Mouse (Mus musculus) hindbrain, embryonic 15.5 days (tissue): ENCODE data around the gene Cdc14b. TPM values are rescaled to one million over a fixed set of nuclear protein-coding genes. Genes with fewer than 3 reads are reported as not detected.

Experiments used
- ATAC-seq: fragments of 200-750 bp; cut with Nextera tagmentation; 2 replicates; pipeline ENCODE4 v1.8.0; 2017; ENCODE audit warnings: low read depth, moderate number of reproducible peaks, moderate TSS enrichment; ENCODE audit not compliant: low FRiP score
- H3K27ac ChIP-seq: fragments of 300-500 bp; sonication (generic); replicated peaks from 2 replicates; pipeline ENCODE4 v1.5.1; 2015; ENCODE audit warnings: mild to moderate bottlenecking, inconsistent platforms
- H3K27me3 ChIP-seq: fragments of 300-500 bp; sonication (generic); 2 replicates; pipeline ENCODE4 v1.6.1; 2015; ENCODE audit warnings: control low read depth, inconsistent platforms
- H3K36me3 ChIP-seq: fragments of 300-500 bp; sonication (generic); 2 replicates; pipeline ENCODE4 v1.6.1; 2015; ENCODE audit warnings: control low read depth, inconsistent platforms
- H3K4me1 ChIP-seq: fragments of 300-500 bp; sonication (generic); replicated peaks from 2 replicates; pipeline ENCODE4 v1.6.1; 2015; ENCODE audit warnings: control low read depth, inconsistent platforms
- H3K4me2 ChIP-seq: fragments of 300-500 bp; sonication (generic); 2 replicates; pipeline ENCODE4 v1.6.1; 2015; ENCODE audit warnings: moderate library complexity, mild to moderate bottlenecking, inconsistent platforms
- H3K4me3 ChIP-seq: fragments of 300-500 bp; sonication (generic); 2 replicates; pipeline ENCODE4 v1.5.1; 2015; ENCODE audit warnings: mild to moderate bottlenecking, inconsistent platforms
- H3K9ac ChIP-seq: fragments of 300-500 bp; sonication (generic); 2 replicates; pipeline ENCODE4 v1.6.1; 2015; ENCODE audit warnings: inconsistent platforms
- H3K9me3 ChIP-seq: fragments of 300-500 bp; sonication (generic); 2 replicates; pipeline ENCODE4 v1.6.1; 2016; ENCODE audit warnings: control low read depth, inconsistent platforms
- WGBS: fragments of 180-500 bp; shearing (Covaris S2); methylation state at CpG from one replicate; pipeline ENCODE4 v1.1.7; 2015; 5-methylcytosine and 5-hydroxymethylcytosine counted together
- polyA plus RNA-seq: library from polyadenylated mRNA; unstranded; fragments of >200 nt; fragmentation: Nextera tagmentation; extraction: Ambion mirVana; gene quantifications from 2 replicates; pipeline ENCODE4 v1.2.1, GENCODE M21; 2015

Gene Cdc14b
- polyA plus RNA-seq, 1 experiment from 2014 or later: 3.3 TPM

DNA sequence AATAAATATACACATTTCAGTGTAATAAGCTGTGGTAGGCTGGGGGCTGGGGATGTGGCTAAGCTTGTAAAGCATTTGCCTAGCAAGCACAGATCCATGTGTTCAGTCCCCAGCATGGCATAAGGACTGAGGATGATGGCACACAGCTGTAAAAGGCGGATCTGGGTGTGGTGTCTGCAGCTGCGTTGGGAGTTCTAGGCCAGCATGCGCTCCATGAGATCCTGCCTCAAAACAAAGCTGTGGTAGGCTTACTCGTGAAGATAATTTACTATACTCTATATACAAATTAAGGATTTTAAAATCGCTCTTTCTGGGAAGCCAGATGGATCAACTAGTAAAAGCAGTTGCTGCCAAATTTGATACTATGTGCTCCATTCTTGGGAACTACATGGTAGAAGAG lies 60.2 kb downstream of the Cdc14b start:
- no peak for ATAC-seq
- H3K27me3 ChIP-seq: no peaks in the 10 kb centered on the region
- H3K4me1 ChIP-seq: no peaks in the 10 kb centered on the region
- H3K9ac ChIP-seq: no peak overlapping the region
- H3K4me2 ChIP-seq: no peak overlapping the region
- WGBS: 95% methylated on average over 5 of the region's 5 CpGs
- H3K9me3 ChIP-seq: no peaks in the 10 kb centered on the region
- H3K36me3 ChIP-seq: no peaks in the 10 kb centered on the region
- no peak overlapping the region for H3K4me3 ChIP-seq
- H3K27ac ChIP-seq: no peak overlapping the region

DNA sequence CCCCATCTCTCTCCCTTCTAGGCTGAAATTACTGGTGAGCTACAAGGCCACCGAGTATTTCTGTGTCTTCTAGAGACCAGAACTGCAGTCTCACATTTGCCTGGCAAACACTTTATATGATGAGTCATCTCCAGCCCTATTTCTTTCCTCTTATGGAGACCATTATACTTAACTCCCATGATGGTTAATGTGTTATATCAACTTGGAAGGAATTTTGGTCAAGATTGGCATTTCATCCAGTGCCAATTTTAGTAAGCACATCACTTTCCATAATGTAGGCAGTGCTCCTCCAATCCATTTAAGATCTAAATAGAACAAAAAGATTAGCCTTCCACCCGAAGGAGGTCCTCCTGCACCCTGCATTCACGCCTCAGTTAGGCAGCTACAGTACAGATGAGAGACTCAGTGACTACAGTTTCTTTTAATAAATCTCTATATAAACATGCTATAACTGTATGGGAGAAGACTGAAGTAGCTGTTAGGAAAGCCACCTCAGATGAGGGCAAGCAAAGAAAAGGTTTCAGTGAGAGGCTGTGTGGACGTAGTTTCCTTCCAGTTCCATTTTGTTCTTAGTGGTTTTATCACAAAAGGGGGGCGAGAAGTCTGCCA lies 63.0 kb downstream of the Cdc14b start:
- H3K9ac ChIP-seq: no peak overlapping the region
- H3K4me1 ChIP-seq: no peaks in the 10 kb centered on the region
- H3K4me3 ChIP-seq: no peak overlapping the region
- 0 out of 2 replicates have a peak, but pooled peaks cover 3% of the 10 kb centered on the region for H3K36me3 ChIP-seq
- H3K27me3 ChIP-seq: no peaks in the 10 kb centered on the region
- 92% methylated on average over 5 of the region's 5 CpGs for WGBS
- no peak for ATAC-seq
- no peaks in the 10 kb centered on the region for H3K9me3 ChIP-seq
- H3K4me2 ChIP-seq: no peak overlapping the region
- no peak overlapping the region for H3K27ac ChIP-seq

DNA sequence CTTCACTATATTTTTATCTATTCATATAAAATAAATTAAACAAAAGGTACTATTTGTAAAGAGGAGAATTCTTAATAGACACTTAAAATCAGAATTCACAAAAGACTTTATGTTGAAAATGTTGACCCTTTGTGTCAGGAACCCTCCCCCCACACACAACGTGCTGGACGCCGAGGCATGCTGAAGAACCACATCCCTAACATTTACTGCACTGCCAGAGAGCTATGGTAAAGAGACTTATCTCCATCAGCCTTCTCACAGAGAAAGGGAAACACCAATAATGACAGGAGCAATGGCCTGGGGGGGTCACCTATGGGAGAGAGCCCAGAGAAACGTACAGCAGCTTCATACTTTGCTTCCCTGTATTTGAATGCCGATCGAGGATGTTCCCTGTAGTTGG lies 66.9 kb downstream of the Cdc14b start:
- Histone ChIP-seq H3K4me3 (no peak overlapping the region), H3K4me1 (no peaks in the 10 kb centered on the region), H3K36me3 (0 out of 2 replicates have a peak, but pooled peaks cover 3% of the 10 kb centered on the region), H3K4me2 (no peak overlapping the region), H3K27me3 (no peaks in the 10 kb centered on the region), H3K9ac (no peak overlapping the region), H3K9me3 (no peaks in the 10 kb centered on the region), H3K27ac (no peak overlapping the region)
- no peak for ATAC-seq
- 89% methylated on average over 6 of the region's 6 CpGs for WGBS

DNA sequence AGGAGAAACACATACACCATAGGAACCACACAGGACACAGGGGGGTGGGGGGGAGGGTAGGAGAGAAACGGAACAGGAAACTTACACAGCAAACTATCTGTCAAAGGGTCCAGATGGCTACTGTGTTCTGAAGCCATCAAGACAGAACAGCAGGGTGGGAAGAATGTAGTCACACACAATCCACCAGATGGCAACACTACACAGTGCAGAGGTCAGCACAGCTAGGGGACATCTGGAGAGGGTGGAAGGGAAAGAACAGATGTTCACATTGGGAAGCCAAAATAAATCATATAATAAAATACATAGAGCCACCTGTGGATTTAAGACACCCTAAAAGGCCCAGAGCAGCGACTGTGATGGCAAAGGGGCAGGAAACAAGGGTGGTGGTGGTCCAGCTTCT lies 69.9 kb downstream of the Cdc14b start:
- Histone ChIP-seq H3K27me3 (no peaks in the 10 kb centered on the region), H3K4me2 (no peak overlapping the region), H3K36me3 (0 out of 2 replicates have a peak, but pooled peaks cover 3% of the 10 kb centered on the region), H3K9ac (no peak overlapping the region), H3K4me3 (no peak overlapping the region), H3K4me1 (no peaks in the 10 kb centered on the region), H3K27ac (no peak overlapping the region), H3K9me3 (no peaks in the 10 kb centered on the region)
- WGBS: 53% methylated on average over 2 of the region's 2 CpGs
- 0 out of 2 replicates have a peak, but pooled peaks have one; percentile 74 for ATAC-seq

DNA sequence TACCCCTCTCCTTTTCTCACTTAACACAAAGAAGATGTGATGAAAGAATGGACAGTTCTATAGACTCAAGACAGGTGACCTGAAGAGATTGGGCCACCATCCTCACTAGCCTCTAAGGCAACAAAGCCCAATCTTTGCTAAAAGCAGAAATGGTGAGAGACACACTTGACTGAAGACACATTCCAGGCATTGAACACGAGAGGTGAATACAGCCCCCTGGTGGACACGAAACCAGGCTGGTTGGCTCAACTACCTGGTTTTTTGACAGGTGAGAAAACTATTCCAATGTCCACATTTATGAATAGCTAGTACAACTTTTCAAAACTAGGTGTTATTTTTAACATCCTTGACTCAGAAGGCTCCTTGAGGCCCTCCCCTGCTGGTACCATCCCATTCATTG lies 70.4 kb downstream of the Cdc14b start:
- H3K9ac ChIP-seq: no peak overlapping the region
- H3K9me3 ChIP-seq: no peaks in the 10 kb centered on the region
- H3K4me2 ChIP-seq: no peak overlapping the region
- H3K4me1 ChIP-seq: no peaks in the 10 kb centered on the region
- 76% methylated on average over 2 of the region's 2 CpGs for WGBS
- no peak for ATAC-seq
- H3K4me3 ChIP-seq: no peak overlapping the region
- no peak overlapping the region for H3K27ac ChIP-seq
- H3K27me3 ChIP-seq: no peaks in the 10 kb centered on the region
- 0 out of 2 replicates have a peak, but pooled peaks cover 3% of the 10 kb centered on the region for H3K36me3 ChIP-seq

DNA sequence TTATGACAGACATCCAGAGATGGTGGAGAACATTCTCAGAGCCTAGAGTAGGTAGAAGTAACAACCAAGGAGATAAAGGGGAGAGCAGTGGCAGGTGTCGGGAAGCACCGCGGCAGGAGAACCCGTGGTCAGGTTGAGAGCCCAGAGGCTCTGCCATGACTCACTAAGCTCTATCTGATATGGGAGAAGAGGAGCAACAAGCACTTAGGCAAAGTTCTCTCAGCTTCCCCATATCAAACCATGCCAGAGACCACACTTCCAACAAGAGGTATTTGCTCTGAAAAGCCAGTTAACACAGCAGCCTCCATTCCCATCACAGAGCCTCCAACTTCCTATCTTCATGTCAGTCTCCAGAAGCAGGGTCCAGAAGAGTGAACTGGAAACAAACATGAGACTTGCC lies 74.2 kb downstream of the Cdc14b start:
- no peaks in the 10 kb centered on the region for H3K9me3 ChIP-seq
- no peak overlapping the region for H3K9ac ChIP-seq
- ATAC-seq: no peak

DNA sequence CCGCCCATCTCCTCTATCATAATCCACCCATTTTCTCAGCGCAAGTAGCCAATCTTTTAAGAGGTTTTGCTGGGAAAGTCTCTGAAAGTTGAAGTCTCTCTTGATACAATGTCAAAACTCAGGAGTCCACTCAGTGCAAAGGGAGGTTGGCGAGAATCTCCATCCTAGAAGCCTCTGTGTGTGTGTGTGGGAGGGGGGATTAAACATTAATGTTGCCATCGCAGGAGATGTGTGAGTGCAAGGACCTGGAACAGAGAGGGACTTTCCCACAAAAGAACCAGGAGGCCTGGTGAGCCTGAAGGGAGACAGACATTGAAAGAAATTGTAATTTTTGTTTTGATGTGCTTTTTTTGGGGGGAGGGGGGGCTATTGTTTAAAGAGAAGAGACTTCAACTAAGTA lies 76.8 kb downstream of the Cdc14b start:
- Histone ChIP-seq H3K4me3 (no peak overlapping the region), H3K36me3 (no peaks in the 10 kb centered on the region), H3K4me1 (no peaks in the 10 kb centered on the region), H3K27ac (no peak overlapping the region), H3K9me3 (no peaks in the 10 kb centered on the region), H3K9ac (no peak overlapping the region), H3K4me2 (no peak overlapping the region), H3K27me3 (no peaks in the 10 kb centered on the region)
- no peak for ATAC-seq
- 90% methylated on average over 4 of the region's 4 CpGs for WGBS

More for the DNA sequence above, 74.2 kb downstream of the Cdc14b start:
- no peaks in the 10 kb centered on the region for H3K27me3 ChIP-seq
- H3K27ac ChIP-seq: no peak overlapping the region
- WGBS: 97% methylated on average over 4 of the region's 4 CpGs
- no peaks in the 10 kb centered on the region for H3K36me3 ChIP-seq
- H3K4me1 ChIP-seq: no peaks in the 10 kb centered on the region
- no peak overlapping the region for H3K4me2 ChIP-seq
- no peak overlapping the region for H3K4me3 ChIP-seq

DNA sequence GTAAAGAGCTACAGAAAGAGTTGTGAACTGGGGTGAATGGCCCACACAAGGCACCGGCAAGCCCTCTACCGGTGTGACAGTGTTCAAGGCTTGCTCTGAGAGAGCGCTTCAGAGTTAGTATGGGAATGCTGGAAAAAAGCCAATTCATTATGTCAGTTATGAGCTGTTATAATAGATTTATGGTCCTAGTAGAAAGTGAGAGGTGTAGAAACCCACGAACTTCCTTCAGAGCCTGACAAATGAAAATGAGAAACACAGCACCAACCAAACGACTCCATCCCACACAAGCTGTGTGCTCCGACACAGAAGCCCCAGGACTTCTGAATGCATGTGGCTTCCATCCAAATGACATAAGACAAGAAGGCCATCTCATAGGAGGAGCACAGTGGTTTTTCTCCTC lies 77.2 kb downstream of the Cdc14b start:
- H3K27ac ChIP-seq: no peak overlapping the region
- no peaks in the 10 kb centered on the region for H3K27me3 ChIP-seq
- ATAC-seq: no peak
- H3K36me3 ChIP-seq: no peaks in the 10 kb centered on the region
- 89% methylated on average over 6 of the region's 6 CpGs for WGBS
- H3K4me3 ChIP-seq: no peak overlapping the region
- H3K4me1 ChIP-seq: no peaks in the 10 kb centered on the region
- H3K9me3 ChIP-seq: no peaks in the 10 kb centered on the region
- no peak overlapping the region for H3K9ac ChIP-seq
- H3K4me2 ChIP-seq: no peak overlapping the region

DNA sequence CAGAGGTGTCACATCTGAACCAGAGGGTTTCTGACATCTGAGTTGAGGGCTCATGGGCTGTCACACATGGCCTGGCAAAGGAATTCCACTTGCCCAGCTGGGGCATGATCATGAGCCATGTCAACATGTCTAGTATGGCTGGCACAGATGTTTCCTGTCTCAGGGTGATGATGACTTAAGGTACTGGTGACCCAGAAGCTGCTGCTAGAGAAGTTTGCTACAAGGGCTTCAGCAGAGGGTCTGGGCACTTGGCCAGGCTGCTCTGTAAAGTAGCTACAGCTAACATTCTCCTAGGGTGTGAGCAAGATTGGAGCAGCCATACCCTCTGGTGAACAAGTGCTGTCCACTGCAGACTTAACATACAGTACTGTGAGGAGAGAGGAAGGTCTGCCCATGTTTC lies 88.0 kb downstream of the Cdc14b start:
- ATAC-seq: no peak
- no peak overlapping the region for H3K4me3 ChIP-seq
- H3K9ac ChIP-seq: no peak overlapping the region
- no peaks in the 10 kb centered on the region for H3K27me3 ChIP-seq
- no peaks in the 10 kb centered on the region for H3K9me3 ChIP-seq
- H3K27ac ChIP-seq: no peak overlapping the region
- peaks cover 49% of the 10 kb centered on the region for H3K36me3 ChIP-seq
- no peaks in the 10 kb centered on the region for H3K4me1 ChIP-seq
- H3K4me2 ChIP-seq: no peak overlapping the region

DNA sequence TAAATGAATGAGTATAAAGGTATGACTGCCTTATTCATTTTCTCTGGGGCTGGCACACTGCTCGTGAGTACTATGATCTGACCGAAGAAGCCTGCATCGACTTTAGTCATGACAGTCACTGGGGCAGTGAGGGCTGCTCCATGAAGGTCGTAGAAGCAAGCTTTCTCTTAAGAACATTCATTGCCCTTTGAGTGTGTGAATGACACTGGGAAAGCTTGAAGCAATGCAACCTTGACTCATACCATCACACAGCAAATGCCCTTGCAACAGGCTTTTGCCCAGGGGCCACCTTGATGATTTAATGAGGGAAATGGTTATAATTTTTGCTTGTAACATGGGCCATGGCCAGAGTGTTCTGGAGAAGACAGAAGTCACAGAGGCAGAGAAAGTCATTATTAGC lies 88.6 kb downstream of the Cdc14b start:
- H3K27me3 ChIP-seq: no peaks in the 10 kb centered on the region
- 91% methylated on average over 4 of the region's 4 CpGs for WGBS

DNA sequence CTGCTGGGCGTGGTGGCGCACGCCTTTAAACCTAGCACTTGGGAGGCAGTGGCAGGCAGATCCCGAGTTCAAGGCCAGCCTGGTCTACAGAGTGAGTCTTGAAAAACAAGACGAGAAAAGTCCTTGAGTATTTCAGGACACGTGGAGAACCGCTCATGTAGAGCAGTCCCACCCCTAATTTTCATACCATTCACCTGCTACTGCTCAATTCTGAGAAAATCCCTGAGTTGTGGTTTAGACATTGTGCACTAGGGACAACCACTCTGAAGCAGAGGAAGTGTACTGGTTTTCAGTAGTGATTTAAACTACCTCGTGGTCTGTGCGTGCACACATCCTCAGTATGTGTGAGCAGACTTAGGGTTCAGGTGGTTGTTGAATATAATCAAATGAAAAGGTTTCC lies 89.5 kb downstream of the Cdc14b start:
- Histone ChIP-seq H3K36me3 (peaks cover 52% of the 10 kb centered on the region), H3K4me2 (no peak overlapping the region), H3K4me3 (no peak overlapping the region), H3K9me3 (no peaks in the 10 kb centered on the region), H3K4me1 (no peaks in the 10 kb centered on the region), H3K27me3 (no peaks in the 10 kb centered on the region), H3K9ac (no peak overlapping the region), H3K27ac (no peak overlapping the region)
- 94% methylated on average over 9 of the region's 9 CpGs for WGBS
- ATAC-seq: no peak

More for the DNA sequence above, 88.6 kb downstream of the Cdc14b start:
- H3K4me3 ChIP-seq: no peak overlapping the region
- no peaks in the 10 kb centered on the region for H3K9me3 ChIP-seq
- peaks cover 52% of the 10 kb centered on the region for H3K36me3 ChIP-seq
- H3K4me2 ChIP-seq: no peak overlapping the region
- no peak for ATAC-seq
- H3K4me1 ChIP-seq: no peaks in the 10 kb centered on the region
- H3K27ac ChIP-seq: no peak overlapping the region
- H3K9ac ChIP-seq: no peak overlapping the region

DNA sequence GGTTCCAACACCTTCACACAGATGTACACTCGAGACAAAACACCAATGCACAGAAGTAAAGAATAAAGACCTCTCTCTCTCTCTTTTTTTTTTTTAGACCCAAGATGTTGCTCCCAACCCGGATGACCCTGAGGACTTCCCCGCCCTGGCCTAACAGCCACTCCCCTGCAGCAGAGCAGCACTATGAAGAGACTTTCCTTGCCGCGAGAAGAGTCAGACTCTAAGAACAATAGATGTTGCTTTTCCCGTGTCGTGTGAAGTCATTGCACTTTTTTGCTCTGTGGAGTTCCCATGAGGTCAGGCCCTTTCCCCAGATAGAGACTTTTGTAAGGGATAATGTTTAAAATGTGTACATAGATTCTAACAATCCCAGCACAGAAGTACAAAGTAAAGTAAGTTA lies 89.9 kb downstream of the Cdc14b start:
- Histone ChIP-seq H3K4me1 (no peaks in the 10 kb centered on the region), H3K9me3 (no peaks in the 10 kb centered on the region), H3K27ac (no peak overlapping the region), H3K4me2 (no peak overlapping the region), H3K9ac (no peak overlapping the region), H3K36me3 (peaks cover 52% of the 10 kb centered on the region), H3K4me3 (no peak overlapping the region), H3K27me3 (no peaks in the 10 kb centered on the region)
- ATAC-seq: no peak
- 73% methylated on average over 7 of the region's 7 CpGs for WGBS

DNA sequence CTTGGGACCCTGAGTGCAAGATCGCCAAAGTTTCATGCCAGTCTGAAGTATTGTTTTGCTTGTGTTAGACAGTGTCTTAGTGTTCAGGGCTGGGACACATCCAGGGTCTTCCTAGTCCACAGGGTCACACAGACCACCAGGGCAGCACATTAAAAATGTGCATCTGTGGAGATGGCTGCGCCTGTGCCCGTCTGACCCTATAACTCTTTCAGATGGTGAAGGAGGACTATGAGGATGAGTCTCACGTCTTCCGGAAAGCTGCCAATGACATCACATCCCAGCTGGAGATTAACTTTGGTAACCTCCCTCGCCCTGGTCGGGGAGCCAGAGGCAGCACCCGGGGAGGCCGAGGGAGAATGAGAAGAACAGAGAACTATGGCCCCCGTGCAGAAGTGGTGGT lies 90.7 kb downstream of the Cdc14b start:
- Histone ChIP-seq H3K9ac (no peak overlapping the region), H3K36me3 (peaks cover 52% of the 10 kb centered on the region), H3K9me3 (no peaks in the 10 kb centered on the region), H3K4me1 (no peaks in the 10 kb centered on the region), H3K4me2 (no peak overlapping the region), H3K4me3 (no peak overlapping the region), H3K27me3 (no peaks in the 10 kb centered on the region), H3K27ac (no peak overlapping the region)
- no peak for ATAC-seq
- WGBS: 86% methylated on average over 10 of the region's 10 CpGs
